Mouse (Mus musculus): ENCODE data around the gene Cd151.

- TF ChIP-seq POLR2A (IDR thresholded peaks at IDR 0.05; ENCODE audit: low read depth, low read length) (no peak), CTCF (IDR thresholded peaks at IDR 0.05; ENCODE audit: extremely low read depth, insufficient read depth, insufficient read length, insufficient replicate concordance) (no peak)
These were observed 4.8 kb upstream of the Cd151 start for GRCm38 (mm10) chr7:141462333-141462821.

Measured in spleen, adult 2 months (tissue).